Mouse (Mus musculus) mouse embryonic stem cell (cell line): Measurements from ENCODE around the gene Ctnnd2.
"Not testable (repeated sequence)": the region's sequence is repeated elsewhere in the genome, so short reads cannot be mapped to it uniquely, and the experiment has no call there.

Experiments
- in situ Hi-C, 2 experiments: fragments of 300-500 bp; cut with MboI; formaldehyde crosslinking; loops; 1 replicate in 1 of 2; 3 replicates in 1 of 2; pipeline ENCODE4 v1.14.3; 2019 to 2020; ENCODE audit warnings: low sequenced_read_pairs in 2 of 2, low pct_unique_long_range_greater_than_20kb in 1 of 2, mixed read lengths in 1 of 2; ENCODE audit not compliant: unreplicated experiment in 1 of 2

Ctnnd2 gene

DNA sequence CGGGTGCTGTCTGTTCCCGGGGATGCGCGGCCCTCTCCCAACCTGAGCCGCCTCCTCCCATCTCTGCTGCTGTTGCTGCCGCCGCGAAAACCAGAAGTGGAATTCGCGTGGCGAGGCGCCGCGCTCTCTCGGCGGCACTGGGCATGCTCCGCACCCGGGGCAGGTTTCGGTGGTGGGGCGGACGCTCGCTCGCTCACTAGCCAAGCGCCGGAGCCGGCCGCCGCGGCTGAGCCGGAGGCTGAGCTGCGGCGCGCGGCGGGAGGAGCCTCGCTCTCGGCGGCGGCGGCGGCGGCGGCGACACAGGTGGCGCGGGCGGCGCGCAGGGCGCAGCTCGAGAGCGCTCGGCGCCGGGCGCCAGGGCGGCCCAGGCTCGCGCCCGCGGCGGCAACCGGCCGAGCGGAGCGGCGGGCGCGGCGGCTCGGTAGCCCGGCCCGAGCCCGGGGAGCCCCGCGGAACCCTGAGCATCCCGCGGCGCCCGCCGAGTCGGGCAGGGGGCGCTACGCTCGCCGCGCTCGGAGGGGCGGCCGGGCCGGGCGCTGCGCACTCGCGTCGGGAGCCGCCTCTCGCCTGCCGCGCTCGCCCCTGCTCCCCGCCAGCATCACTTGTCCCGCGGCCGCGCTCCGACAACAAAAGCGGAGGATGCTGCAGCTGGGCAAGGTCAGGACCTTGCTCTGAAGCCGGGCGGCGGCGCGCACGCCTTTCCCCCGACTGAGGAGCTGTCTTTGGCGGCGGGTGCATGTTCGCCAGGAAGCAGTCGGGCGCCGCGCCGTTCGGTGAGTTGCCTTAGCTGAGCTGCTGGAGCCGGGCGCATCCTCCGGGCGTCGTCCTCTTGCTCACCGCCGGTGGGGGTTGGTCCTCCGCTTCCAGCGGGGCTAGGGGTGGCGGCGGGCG, at the start of gene Ctnnd2:
Gene Ctnnd2 (plus strand): TSS at position 203 of the 891 bp plus-strand sequence.
- in situ Hi-C loops: loop anchor here in 1 of 2 experiments (25.0 kb wide), 1 partner anchor 110 kb away; no protein-coding TSS in a partner anchor

DNA sequence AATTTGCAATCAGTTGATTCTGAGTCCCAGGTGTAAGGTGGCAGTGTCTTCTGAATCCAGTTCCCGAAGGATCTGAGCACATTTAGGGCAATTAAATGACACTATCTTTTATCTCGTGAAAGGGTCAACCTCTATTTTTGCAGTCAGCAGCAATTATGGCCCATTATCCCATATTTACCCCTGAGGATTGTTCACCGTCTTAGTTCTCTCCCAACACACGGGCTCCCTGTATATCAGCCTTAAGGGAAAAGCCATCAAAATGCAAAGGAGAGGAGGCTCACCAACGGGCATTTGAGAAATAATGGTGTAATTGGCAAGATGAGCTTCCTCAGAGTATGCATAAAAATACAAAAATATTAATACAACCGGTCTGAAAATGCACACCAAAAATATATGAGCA, 41.7 kb upstream of the Ctnnd2 start:
- in situ Hi-C loops: no loop called here

DNA sequence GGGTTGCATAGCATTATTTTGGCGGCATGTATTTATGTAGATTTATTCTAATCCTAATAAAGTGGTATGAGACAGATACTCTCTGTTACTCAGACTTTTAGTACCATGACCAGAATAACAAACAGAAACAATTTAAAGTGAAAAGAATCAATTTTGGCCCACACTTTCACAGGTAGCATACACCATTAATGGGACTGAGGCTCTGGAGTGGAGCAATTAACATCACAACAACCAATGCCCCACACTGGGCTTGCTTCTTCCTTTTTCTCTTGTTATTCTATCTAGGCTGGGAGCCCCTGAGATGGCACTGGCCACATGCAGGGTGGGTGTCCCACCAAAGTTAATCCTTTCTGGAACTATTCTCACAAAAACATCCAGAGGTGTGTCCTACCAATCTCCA, 32.8 kb upstream of the Ctnnd2 start:
- in situ Hi-C loops: not testable (repeated sequence)

DNA sequence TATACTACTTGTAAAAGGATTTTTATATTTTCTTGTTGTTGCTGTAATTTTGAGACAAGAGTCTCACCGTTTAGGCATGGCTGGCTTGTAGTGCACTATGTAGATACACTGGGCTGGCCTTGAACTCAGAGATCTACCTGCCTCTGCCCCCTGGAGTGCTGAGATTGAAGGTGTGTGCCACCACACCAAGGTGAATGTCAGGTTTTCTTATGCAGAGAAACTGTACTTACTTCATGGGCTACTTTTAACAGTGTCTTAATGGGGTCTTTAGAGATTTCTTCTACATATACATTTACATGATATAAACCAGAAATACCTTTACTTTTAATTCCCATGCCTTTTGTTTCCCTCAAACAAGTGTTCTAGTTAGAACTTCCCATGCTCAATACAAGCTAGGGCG, 27.0 kb upstream of the Ctnnd2 start:
- in situ Hi-C loops: no loop called here

DNA sequence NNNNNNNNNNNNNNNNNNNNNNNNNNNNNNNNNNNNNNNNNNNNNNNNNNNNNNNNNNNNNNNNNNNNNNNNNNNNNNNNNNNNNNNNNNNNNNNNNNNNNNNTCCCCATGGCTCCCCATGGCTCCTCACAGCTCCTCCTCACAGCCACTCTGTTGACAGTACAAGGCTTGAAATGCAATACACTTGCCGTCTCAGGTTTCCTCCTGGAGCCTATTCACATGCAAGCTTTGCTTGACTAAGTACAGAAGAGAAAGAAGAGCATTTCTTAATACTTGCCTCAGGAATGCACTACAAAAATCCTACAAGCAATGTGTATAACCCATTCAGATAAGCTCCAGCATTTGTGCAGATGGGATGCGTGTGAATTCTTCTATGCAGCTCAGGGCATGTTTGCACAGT, 20.2 kb upstream of the Ctnnd2 start:
- in situ Hi-C loops: loop anchor here in 1 of 2 experiments (25.0 kb wide), 1 partner anchor 90 kb away; no protein-coding TSS in a partner anchor

DNA sequence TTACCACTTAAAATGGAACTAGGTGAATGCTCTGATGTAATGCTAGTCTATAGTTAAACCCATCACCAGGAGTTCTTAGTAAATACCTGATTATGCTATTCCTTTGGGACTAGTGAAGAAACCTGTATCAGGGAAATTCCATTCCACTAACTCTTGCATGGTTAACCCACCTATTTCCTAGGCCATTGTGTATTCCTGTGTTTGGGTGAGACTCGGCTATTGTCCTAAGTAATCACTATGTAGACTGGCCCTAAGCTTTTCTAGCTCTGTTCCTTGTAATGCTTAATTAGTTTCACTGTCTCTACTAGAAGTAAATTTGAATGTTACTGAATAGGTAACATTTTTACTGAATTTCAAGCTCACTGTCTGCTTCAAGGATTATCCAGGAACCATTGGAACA, 14.4 kb upstream of the Ctnnd2 start:
- in situ Hi-C loops: loop anchor here in 1 of 2 experiments (25.0 kb wide), 1 partner anchor 96 kb away; no protein-coding TSS in a partner anchor

DNA sequence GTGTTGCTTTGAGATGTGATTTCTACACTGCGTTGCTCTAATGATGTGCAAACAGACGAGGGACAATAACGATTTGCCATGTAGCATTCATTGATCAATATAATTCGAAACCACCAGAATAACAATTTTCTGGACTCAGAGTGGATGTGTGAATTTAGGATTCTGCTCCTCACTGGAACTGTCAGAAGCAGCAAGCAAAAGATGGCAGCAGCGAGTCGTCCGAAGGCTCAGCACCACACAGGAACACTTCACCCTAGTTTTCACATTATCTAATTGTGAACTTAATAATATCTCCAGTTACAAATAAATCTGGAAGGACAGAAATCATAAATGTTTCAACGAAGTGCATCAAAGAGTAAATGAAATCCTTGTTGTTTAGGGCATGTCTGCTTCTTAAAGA, 2.4 kb upstream of the Ctnnd2 start:
- in situ Hi-C loops: loop anchor here in 1 of 2 experiments (25.0 kb wide), 1 partner anchor 108 kb away; no protein-coding TSS in a partner anchor

DNA sequence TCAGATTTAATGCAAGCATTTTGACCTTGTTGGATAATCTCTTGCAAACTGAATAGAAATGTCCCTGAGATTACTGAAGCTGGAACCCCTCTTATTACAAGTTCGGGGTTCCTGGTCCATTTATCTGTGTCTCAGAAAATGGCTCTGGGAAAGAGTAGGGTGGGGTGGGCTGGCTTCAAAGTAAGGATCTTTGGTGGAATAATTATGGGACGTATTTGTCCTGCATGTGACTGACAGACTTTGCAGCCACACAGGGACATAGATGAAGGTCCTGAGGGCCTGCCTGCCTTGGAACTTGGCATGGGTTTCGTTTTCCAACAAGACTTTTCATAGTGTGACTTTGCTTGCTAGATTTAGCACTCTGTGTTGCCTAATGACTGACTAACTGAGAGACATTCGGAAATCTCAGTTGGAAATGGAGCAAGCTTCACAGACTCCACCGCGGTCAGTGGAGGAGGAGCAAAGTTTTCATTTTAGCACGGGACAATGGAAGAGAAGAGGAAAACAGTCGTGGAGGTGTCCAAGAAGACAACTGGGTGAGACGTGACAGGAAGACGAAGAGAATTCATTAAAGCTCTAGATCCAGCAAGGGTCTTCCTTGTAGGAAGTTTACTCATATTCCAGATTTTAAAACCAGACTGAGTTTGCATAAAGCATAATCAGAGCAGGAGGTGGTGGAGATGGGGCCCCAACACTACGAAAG, 749 bp upstream of the Ctnnd2 start:
- in situ Hi-C loops: loop anchor here in 1 of 2 experiments (25.0 kb wide), 1 partner anchor 109 kb away; no protein-coding TSS in a partner anchor

DNA sequence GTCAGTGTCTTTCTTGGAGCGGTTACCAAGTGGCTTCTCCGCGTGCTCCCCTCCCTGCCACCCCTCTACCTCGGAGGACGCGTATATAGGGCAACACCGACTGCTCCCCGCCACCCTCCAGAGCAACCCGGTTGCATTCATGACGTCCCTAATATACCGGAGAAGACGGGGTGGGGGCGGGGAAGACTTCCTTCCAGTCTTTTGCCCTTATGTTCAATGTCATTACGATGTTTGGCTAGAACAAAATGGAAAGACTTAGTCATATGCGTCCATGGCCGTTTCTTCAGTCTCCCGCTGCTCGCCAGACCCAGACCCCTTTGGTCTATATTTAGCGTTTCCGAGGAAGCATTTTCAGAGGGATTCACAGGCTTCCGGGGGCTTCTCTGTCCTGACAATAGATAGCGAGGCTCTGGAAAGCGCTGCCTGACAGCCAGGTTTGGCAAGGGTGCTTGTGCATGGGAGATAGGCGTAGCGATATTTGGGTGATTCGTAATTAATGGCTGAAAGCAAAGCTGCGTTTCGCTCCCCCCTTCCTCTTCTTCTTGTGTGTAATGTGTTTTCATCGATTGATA, 1.1 kb downstream of the Ctnnd2 start:
- in situ Hi-C loops: loop anchor here in 1 of 2 experiments (25.0 kb wide), 1 partner anchor 111 kb away; no protein-coding TSS in a partner anchor

DNA sequence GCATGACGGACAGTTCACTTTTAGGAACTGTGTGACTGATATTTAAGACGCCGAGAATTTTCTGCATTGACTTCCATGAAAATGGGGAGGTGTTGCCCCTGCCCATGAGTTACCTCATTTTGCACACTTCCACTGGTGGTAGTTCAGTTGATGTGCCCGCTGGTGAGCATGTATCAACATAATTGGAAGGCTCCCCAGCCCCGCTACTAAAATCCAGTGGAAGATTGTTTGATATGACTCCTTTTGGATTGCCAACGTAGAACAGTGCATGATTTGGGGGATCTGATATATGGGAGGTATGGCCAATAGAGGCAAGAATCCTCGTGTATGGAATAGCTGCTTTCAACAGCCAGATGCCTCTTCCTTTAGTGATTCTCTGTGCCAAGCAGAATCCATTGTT, 1.9 kb downstream of the Ctnnd2 start:
- in situ Hi-C loops: loop anchor here in 1 of 2 experiments (25.0 kb wide), 1 partner anchor 112 kb away; no protein-coding TSS in a partner anchor

DNA sequence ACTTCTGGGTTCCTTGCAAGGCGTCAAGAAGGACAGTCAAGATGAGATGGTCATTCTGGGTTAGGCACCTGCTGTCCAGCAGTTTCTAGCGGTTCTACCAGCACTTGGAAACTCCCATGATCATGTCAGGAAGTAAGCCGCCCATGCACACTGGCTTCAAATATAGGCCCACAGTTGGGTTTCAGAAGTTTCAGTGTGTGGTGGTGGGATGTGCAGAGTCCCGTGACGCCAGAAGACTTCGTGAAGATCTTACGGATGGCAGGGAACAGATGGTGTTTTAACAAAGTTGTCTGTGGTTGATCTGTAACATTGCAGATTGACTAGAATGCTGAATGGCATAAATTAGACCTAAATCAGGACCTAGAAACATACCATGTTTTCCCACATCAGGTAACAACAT, 11.6 kb downstream of the Ctnnd2 start:
- in situ Hi-C loops: no loop called here

DNA sequence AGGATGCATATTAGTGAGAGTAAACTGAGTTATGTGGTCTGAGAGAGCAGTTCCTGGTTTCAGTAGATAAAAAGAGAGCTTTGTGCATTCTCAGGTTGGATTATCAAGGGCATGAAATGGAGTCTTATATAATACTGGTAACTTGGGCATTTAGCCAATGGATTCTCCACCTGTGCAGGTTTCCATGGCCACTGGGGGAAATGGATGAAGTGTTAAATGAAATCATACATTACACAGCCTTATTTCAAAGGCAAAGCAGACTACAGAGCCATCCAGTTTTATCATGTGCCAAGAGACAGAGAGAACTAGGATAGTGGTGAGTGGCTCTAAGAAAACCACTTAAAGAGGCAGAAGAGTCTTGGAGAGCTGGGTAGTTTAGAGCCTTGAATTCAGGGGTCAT, 18.5 kb downstream of the Ctnnd2 start:
- in situ Hi-C loops: no loop called here

DNA sequence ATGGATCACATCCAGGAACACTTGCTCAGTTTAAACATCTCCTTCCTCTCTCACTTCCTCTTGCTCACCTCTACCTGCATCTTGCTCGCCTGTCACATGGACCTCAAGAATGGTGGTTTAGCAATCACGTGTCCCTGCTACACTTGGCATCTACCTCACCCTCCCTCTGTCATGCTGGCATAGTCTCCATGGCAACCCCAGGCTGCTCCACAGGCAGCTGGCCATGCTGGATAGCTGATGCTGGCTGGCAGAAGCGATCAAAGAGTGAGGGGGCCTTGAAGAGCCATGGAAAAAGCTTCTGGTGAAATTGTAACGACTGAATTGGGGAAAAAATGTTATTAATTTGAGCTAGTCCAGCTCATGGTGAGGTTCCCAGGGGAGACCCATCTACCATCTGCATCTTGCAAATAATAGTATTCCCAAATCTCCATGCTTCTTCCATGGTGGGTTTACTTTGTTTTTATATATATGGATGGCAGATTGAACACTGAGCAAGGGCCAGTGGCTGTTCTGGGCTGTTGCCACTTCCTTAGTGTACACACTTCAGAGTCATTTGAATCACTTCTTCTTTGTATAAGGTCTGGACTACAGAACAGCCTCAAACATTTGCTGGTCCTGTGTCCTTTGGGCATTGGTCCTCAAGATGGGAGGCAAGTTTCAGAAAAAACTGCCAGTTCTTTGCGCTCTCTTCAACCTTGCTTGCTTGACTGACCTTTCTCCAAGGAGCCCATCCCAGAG, 19.7 kb downstream of the Ctnnd2 start:
- in situ Hi-C loops: no loop called here

DNA sequence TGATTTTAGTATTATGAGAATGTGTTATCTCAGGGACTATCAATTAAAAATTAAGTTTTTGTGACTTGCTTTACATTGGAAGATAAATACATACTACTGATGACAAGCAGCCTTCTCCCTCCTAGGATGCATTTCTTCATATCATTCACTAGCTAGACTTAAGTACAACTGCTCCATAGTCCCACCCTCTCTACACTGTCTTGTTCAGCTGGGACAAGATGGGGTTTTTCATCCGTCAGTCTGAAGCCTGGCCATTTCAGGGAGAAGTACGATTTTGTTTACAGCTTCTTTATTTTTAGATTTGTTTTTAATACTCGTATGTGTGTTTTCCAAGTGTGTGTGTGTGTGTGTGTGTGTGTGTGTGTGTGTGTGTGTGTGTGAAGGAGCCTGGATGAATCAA, 26.0 kb downstream of the Ctnnd2 start:
- in situ Hi-C loops: no loop called here

DNA sequence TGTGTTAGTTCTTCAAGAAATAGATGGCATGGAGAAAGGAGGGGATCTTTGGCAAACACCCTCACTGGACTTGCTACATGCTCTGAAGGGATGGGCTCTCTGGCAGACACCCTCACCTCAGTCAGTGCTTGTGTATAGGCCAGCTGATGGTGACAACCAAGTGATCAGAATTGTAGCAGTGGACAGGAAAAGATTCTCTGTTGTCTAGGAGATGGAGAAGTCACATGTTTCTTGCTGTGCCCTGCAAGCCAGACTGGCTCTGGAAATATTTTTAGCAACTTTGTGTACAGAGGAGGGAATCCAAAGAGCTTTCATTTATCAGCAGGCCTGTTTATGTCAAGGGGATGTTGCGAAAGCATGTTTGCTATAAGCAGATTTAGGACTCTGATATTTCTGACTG, 27.4 kb downstream of the Ctnnd2 start:
- in situ Hi-C loops: no loop called here

DNA sequence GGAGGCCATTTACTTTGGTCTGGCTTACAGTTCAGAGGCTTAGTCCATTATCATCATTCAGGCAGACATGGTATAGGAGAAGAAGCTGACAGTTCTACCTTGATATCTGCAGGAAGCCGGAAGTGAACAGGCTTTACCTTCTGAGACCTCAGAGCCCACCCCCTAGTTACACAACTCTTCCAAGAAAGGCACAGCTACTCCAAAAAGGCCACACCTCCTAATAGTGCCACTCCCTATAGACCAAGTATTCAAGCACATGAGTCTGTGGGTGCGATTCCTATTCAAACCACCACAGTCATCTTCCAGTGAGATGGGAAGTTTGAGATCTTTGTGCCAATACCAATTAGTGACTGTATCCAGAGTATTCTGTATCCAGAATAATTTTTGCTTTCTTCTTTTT, 28.8 kb downstream of the Ctnnd2 start:
- in situ Hi-C loops: no loop called here

DNA sequence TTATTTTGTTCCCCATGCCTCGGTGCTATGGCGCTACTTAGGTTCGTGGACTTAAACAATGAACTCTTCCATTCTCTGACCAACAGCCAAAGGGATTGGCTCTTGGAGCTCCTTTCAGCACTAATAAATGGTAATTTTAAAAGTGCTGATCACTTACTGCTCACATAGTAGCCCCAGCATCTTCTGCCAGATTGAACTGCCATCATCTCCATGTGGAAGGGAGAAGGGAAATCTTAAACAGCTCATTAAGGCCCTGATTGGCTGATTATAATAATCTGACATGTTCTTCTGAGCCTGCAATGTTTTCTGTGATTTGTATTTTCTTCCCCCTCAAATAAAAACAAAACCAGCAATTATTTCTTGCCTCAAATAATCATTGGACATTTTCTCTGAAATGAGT, 29.2 kb downstream of the Ctnnd2 start:
- in situ Hi-C loops: no loop called here

DNA sequence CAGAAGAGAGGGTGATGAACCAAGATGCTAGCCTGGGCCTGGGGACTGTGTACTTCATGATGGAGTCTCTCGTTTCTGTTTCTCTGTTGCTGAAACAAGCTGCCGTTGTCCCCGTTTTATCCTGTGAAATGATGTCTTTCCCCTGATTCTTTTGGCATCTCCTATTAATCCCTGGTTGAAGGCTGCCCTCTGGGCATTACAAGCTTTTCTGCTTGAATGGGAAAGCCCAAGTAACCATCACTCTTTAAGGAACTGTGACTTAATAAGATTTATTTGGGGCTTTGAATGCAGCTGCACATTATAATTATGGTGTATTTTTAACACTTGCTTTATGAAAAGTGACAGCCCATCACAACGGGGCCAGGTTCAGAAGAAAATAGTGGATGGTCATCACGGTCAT, 40.4 kb downstream of the Ctnnd2 start:
- in situ Hi-C loops: no loop called here
